Mouse (Mus musculus): ENCODE measurements around the gene Pet100. TPM values are rescaled to one million over a fixed set of nuclear protein-coding genes. Genes with fewer than 3 reads are reported as not detected.
A peak's percentile ranks its signal among the peaks of the same experiment; 100 is the strongest.
"Not testable (repeated sequence)": the region's sequence is repeated elsewhere in the genome, so short reads cannot be mapped to it uniquely, and the experiment has no call there.

Pet100 gene
- polyA plus RNA-seq (2016; fragmentation: Nextera tagmentation; extraction: Ambion mirVana), result 109 and 124 TPM in 2 replicates

DNA sequence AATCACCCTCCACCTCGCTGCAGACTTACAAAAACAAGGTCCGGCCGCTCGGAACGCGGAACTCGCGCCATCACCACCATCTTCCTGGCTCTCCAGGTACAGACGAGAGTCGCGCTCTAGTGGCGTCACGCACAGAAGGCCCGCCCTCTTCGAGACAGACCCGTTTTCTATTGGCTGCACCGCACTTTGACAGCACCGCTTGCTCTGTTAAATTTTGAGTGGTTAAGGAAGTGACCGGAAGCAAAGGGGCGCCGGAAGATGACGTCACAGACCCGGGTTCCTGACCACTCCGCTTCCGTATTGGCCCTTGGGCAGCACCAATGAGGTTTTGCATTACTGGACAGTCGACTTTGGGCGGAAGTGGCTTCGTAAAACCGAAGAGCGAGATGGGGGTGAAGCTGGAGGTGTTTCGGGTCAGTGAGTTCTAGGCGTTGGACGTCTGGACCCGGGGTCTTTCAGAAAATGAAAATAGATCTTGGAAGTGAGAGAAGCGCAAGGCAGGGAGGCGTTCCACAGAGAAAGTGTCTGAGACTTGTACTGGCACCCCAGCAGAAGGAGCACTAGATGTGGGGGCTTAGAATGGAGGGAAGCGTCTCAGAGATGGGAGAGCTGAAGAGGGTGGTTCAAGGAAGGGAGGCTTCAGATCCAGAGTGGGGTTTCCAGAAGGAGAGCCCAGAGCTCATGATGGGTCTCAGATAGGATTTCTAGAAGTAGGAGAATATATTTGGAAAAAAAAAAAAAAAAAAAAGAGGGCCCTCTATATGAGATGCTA, at the start of gene Pet100, which contains the start of gene Xab2:
Gene Pet100 (plus strand): TSS at position 350 of the 772 bp plus-strand sequence.
Gene Xab2 (minus strand): TSS at position 118 of the 772 bp plus-strand sequence.
- Histone ChIP-seq H3K9me3 (no peaks in the 10 kb centered on the region), H3K4me1 (peaks cover 20% of the 10 kb centered on the region), H3K36me3 (peaks cover 24% of the 10 kb centered on the region), H3K27ac (replicated peaks) (no peak within 1 kb of the TSS), H3K4me2 (replicated peaks) (peak within 1 kb of the TSS; percentile 95), H3K4me3 (peak within 1 kb of the TSS; percentile 91), H3K27me3 (no peaks in the 10 kb centered on the region), H3K9ac (replicated peaks) (peak within 1 kb of the TSS; percentile 76)
- under 1% methylated on average over 37 of the region's 37 CpGs for WGBS
- ATAC-seq (ENCODE audit: low FRiP score, low read depth), result peak; percentile 98

- Histone ChIP-seq H3K4me1 (no peaks in the 10 kb centered on the region), H3K36me3 (no peaks in the 10 kb centered on the region)
- 96% methylated on average over 3 of the region's 3 CpGs for WGBS
Observed at GRCm38 (mm10) chr8:3574546-3574945, 46.8 kb upstream of the Pet100 start.

GRCm38 (mm10) chr8:3576211-3576960, 45.0 kb upstream of the Pet100 start:
- no peak overlapping the region for H3K4me3 ChIP-seq
- H3K4me2 ChIP-seq (replicated peaks), result no peak overlapping the region
- no peaks in the 10 kb centered on the region for H3K36me3 ChIP-seq
- H3K4me1 ChIP-seq, result no peaks in the 10 kb centered on the region
- H3K9me3 ChIP-seq, result no peaks in the 10 kb centered on the region
- H3K27me3 ChIP-seq, result no peaks in the 10 kb centered on the region
- no peak overlapping the region for H3K9ac ChIP-seq (replicated peaks)
- 82% methylated on average over 15 of the region's 15 CpGs for WGBS
- H3K27ac ChIP-seq (replicated peaks), result no peak overlapping the region
- ATAC-seq (ENCODE audit: low FRiP score, low read depth), result no peak

More at GRCm38 (mm10) chr8:3574546-3574945, 46.8 kb upstream of the Pet100 start:
- no peak overlapping the region for H3K4me2 ChIP-seq (replicated peaks)
- no peak for ATAC-seq (ENCODE audit: low FRiP score, low read depth)
- H3K27ac ChIP-seq (replicated peaks), result no peak overlapping the region
- no peaks in the 10 kb centered on the region for H3K27me3 ChIP-seq
- H3K9ac ChIP-seq (replicated peaks), result no peak overlapping the region
- H3K4me3 ChIP-seq, result no peak overlapping the region
- no peaks in the 10 kb centered on the region for H3K9me3 ChIP-seq

- H3K4me2 ChIP-seq (replicated peaks), result no peak overlapping the region
- WGBS, result 79% methylated on average over 9 of the region's 9 CpGs
- no peak for ATAC-seq (ENCODE audit: low FRiP score, low read depth)
Observed at GRCm38 (mm10) chr8:3579390-3580364, 41.7 kb upstream of the Pet100 start.

DNA sequence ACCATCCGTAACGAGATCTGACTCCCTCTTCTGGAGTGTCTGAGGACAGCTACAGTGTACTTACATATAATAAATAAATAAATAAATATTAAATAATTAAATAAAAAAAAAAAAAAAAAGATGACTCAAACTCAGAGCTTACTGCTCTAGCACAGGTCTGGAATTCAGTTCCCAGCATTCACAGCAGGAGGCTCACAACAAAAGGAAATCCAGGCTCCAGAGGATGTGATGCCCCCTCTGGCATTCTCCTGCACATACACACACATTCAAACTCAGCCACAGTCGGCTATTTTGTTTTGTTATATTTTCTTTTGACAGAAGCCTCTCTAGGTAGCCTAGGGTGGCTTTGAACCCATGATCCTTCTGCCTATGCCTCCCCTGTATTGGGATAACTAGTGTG, 39.4 kb upstream of the Pet100 start:
- not testable (repeated sequence) for H3K4me3 ChIP-seq; H3K36me3 ChIP-seq; H3K4me1 ChIP-seq; H3K27me3 ChIP-seq; H3K9me3 ChIP-seq; H3K4me2 ChIP-seq (replicated peaks); ATAC-seq (ENCODE audit: low FRiP score, low read depth); H3K27ac ChIP-seq (replicated peaks); H3K9ac ChIP-seq (replicated peaks)
- WGBS, result 87% methylated on average over 3 of the region's 3 CpGs

More at GRCm38 (mm10) chr8:3579390-3580364, 41.7 kb upstream of the Pet100 start:
- Histone ChIP-seq H3K4me3 (no peak overlapping the region), H3K9ac (replicated peaks) (no peak overlapping the region), H3K27me3 (no peaks in the 10 kb centered on the region), H3K4me1 (no peaks in the 10 kb centered on the region), H3K9me3 (no peaks in the 10 kb centered on the region), H3K36me3 (no peaks in the 10 kb centered on the region), H3K27ac (replicated peaks) (no peak overlapping the region)

DNA sequence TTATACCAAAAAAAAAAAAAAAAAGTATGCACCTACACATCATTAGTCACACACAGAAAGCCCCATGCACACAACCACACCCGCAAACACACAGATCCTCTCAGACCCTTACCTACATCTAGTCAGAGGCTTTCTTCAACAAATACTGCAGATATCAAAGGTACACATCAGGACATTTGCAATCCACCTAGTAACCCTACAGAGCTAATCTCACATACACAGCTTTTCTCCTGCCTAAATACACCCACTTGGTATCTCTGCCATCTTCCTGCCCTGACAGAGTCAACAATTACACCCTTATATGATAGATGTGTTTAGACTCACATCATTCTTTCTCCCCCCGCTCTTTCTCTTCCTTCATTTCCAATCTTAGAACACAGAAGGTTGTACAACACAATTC, 34.9 kb upstream of the Pet100 start:
- 89% methylated on average over 2 of the region's 2 CpGs for WGBS
- peaks cover 9% of the 10 kb centered on the region; the same call in 1 of the 2 replicates for H3K4me1 ChIP-seq

DNA sequence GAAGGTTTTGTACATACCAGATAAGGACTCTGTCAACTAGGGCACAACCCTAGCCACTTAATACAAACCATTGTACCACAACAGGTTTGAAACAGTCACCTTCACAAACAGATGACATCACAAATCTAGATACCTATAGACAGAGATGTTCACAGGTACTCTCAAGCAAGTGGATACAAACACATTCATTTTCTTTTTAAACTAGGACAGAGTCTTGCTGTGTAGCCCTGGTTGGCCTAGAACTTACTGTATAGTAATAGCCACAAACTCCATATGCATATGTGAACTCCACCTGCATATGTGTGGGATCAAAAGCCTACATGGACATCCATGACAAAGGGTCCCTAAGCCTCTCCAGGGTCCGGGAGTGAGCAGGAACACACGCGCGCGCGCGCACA, 34.4 kb upstream of the Pet100 start, which contains the start of gene Camsap3:
Gene Camsap3 (plus strand): TSS at position 301 of the 398 bp plus-strand sequence.
- Histone ChIP-seq H3K4me2 (replicated peaks) (peak within 1 kb of the TSS; percentile 85), H3K27ac (replicated peaks) (peak within 1 kb of the TSS; percentile 79), H3K4me3 (peak within 1 kb of the TSS; percentile 90), H3K9ac (replicated peaks) (peak within 1 kb of the TSS; percentile 93), H3K9me3 (no peaks in the 10 kb centered on the region), H3K27me3 (peaks cover 12% of the 10 kb centered on the region; the same call in 1 of the 2 replicates), H3K36me3 (no peaks in the 10 kb centered on the region), H3K4me1 (peaks cover 9% of the 10 kb centered on the region; the same call in 1 of the 2 replicates)
- ATAC-seq (ENCODE audit: low FRiP score, low read depth), result no peak
- WGBS, result 7% methylated on average over 7 of the region's 7 CpGs

More for the DNA sequence above, 34.9 kb upstream of the Pet100 start:
- Histone ChIP-seq H3K36me3 (no peaks in the 10 kb centered on the region), H3K9ac (replicated peaks) (no peak overlapping the region), H3K9me3 (no peaks in the 10 kb centered on the region), H3K27ac (replicated peaks) (no peak overlapping the region), H3K27me3 (peaks cover 12% of the 10 kb centered on the region; the same call in 1 of the 2 replicates), H3K4me2 (replicated peaks) (no peak overlapping the region), H3K4me3 (no peak overlapping the region)
- ATAC-seq (ENCODE audit: low FRiP score, low read depth), result no peak

DNA sequence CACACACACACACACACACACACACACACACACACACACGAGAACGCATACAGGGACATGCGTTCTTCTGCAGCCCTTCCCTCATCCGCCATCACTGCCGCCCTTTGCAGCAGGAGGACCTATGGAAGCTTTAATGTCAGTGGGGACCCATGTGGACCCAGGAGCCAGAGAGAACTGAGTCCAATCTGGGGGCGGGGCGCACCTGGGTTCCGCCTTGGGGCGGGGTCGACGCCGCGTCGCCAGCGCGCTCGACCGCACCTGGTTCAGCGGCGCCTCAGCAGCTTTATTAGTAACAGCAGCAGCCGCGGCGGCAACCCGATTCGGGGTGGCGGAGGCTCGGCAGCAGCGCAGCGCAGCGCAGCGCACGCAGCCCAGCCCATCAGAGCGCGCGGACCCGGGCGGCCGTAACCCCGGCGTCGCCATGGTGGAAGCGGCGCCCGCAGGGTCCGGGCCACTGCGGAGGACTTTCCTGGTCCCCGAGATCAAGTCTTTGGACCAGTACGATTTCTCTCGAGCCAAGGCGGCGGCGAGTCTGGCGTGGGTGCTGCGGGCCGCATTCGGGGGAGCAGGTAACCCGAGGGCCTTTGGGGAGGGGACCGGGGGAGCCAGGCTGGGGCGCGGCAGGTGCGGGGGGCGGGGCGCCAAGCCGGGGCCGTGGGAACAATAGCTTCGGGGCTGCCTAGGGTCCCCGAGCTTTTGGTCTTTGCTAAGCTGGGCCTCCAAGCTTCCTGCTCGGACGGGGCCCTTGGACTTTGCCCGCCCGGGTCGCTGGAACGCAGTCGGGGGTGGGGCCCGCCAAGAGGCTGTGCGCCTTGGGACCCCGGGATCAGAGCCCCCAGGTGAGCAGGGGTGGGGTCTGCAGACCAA, 33.7 kb upstream of the Pet100 start:
- Histone ChIP-seq H3K27ac (replicated peaks) (peak overlapping the region; percentile 79), H3K4me3 (peak overlapping the region; percentile 90), H3K9me3 (no peaks in the 10 kb centered on the region), H3K4me2 (replicated peaks) (peak overlapping the region; percentile 85), H3K9ac (replicated peaks) (peak overlapping the region; percentile 93), H3K36me3 (no peaks in the 10 kb centered on the region), H3K4me1 (peaks cover 9% of the 10 kb centered on the region; the same call in 1 of the 2 replicates), H3K27me3 (peaks cover 12% of the 10 kb centered on the region; the same call in 1 of the 2 replicates)
- peak; percentile 82 for ATAC-seq (ENCODE audit: low FRiP score, low read depth)
- under 1% methylated on average over 74 of the region's 77 CpGs for WGBS

GRCm38 (mm10) chr8:3588258-3588633, 33.1 kb upstream of the Pet100 start:
- Histone ChIP-seq H3K4me1 (peaks cover 9% of the 10 kb centered on the region; the same call in 1 of the 2 replicates), H3K4me2 (replicated peaks) (peak overlapping the region; percentile 85), H3K4me3 (peak overlapping the region; percentile 90), H3K9ac (replicated peaks) (peak overlapping the region; percentile 93), H3K9me3 (no peaks in the 10 kb centered on the region), H3K36me3 (no peaks in the 10 kb centered on the region), H3K27me3 (peaks cover 12% of the 10 kb centered on the region; the same call in 1 of the 2 replicates), H3K27ac (replicated peaks) (peak overlapping the region; percentile 79)
- ATAC-seq (ENCODE audit: low FRiP score, low read depth), result peak; percentile 68
- WGBS, result 2% methylated on average over 11 of the region's 11 CpGs

DNA sequence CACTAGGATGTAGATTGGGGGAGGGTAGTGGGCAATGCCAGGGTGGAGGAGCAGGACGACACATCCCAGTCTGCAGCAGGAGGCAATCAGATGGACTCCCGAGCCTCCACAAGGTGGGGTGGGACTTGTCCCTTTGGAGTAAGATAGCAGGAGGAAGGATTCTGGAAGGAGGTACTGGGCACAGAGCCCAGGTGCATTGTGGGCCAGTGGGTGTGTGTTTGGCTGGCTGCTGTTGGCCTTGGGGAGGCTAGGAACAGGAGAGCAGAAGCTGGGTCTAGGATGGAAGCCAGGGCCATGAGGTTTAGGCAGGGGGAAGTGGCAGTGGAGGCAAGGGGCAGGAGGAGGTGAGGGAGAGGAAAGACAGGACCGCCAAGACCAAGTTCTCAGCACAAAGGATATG, 27.9 kb upstream of the Pet100 start:
- H3K4me1 ChIP-seq, result peaks cover 6% of the 10 kb centered on the region; the same call in 1 of the 2 replicates
- peaks cover 7% of the 10 kb centered on the region for H3K36me3 ChIP-seq
- ATAC-seq (ENCODE audit: low FRiP score, low read depth), result no peak
- H3K9ac ChIP-seq (replicated peaks), result no peak overlapping the region
- no peaks in the 10 kb centered on the region for H3K9me3 ChIP-seq
- H3K27ac ChIP-seq (replicated peaks), result no peak overlapping the region
- WGBS, result 69% methylated on average over 3 of the region's 3 CpGs
- H3K4me3 ChIP-seq, result no peak overlapping the region
- H3K4me2 ChIP-seq (replicated peaks), result no peak overlapping the region
- no peaks in the 10 kb centered on the region for H3K27me3 ChIP-seq

Data from midbrain, embryonic 12.5 days (tissue).